Mouse (Mus musculus) cerebellum, adult 2 months (tissue): ENCODE measurements at regions not wholly inside any gene's neighbourhood (a gene's known extent, or its start where the extent isn't known, plus 50 kb on each side); places are given as distances from the start of the nearest gene placed in this dataset.

ENCODE experiments used
- CTCF ChIP-seq: fragments of 200-500 bp; IDR thresholded peaks from 2 replicates; pipeline ENCODE4 v1.5.1; 2011; ENCODE audit warnings: low read depth, mild to moderate bottlenecking, control low read depth, low read length, moderate library complexity, borderline replicate concordance; ENCODE audit not compliant: insufficient read depth
- POLR2A ChIP-seq: fragments of 200-500 bp; IDR thresholded peaks from 2 replicates; pipeline ENCODE4 v1.6.1; 2011; ENCODE audit warnings: low read length, control low read depth, borderline replicate concordance; ENCODE audit not compliant: insufficient read depth

GRCm38 (mm10) chr10:16537660-16538059, 1185.4 kb upstream of the Cited2 start:
- TF ChIP-seq CTCF (no peak), POLR2A (no peak)
